Mouse (Mus musculus): ENCODE measurements around the gene Ctsz. TPM values are rescaled to one million over a fixed set of nuclear protein-coding genes. Genes with fewer than 3 reads are reported as not detected.
A peak's percentile ranks its signal among the peaks of the same experiment; 100 is the strongest.

Ctsz gene
- 53.9 and 59.9 TPM in 2 replicates for total RNA-seq (2014; rRNA removed)
- polyA plus RNA-seq (2015; fragmentation: Nextera tagmentation; extraction: Ambion mirVana) = 72.3 and 74.7 TPM in 2 replicates

- ATAC-seq (peak; percentile 79), DNase-seq (peak; percentile 36)
- Histone ChIP-seq H3K4me2 (ENCODE audit: low read depth) (peak within 1 kb of the TSS; percentile 83), H3K27ac (ENCODE audit: low read depth, low read length) (peak within 1 kb of the TSS; percentile 50; the same call in 1 of the 2 replicates), H3K36me3 (ENCODE audit: insufficient read depth) (no peaks in the 10 kb centered on the region), H3K4me3 (ENCODE audit: low read depth, low read length) (peak within 1 kb of the TSS; percentile 49), H3K27me3 (ENCODE audit: insufficient read depth, low read length) (no peaks in the 10 kb centered on the region), H3K4me1 (ENCODE audit: insufficient read depth) (peaks cover 12% of the 10 kb centered on the region), H3K9ac (peak within 1 kb of the TSS; percentile 68), H3K9me3 (ENCODE audit: low read length) (no peaks in the 10 kb centered on the region)
- TF ChIP-seq CTCF (IDR thresholded peaks at IDR 0.05; ENCODE audit: low read depth) = no peak
- 4% methylated on average over 38 of the region's 38 CpGs for WGBS
These were observed at the start of gene Ctsz for GRCm38 (mm10) chr2:174438737-174439449. Gene Ctsz (minus strand): TSS chr2:174439039.

GRCm38 (mm10) chr2:174487005-174487404 is 48.2 kb upstream of the Ctsz start:
- WGBS = 94% methylated on average over 5 of the region's 5 CpGs
- H3K4me1 ChIP-seq (ENCODE audit: insufficient read depth) = no peaks in the 10 kb centered on the region

GRCm38 (mm10) chr2:174478746-174479145 is 39.9 kb upstream of the Ctsz start:
- no peak overlapping the region for H3K4me2 ChIP-seq (ENCODE audit: low read depth)
- no peak overlapping the region for H3K27ac ChIP-seq (ENCODE audit: low read depth, low read length)
- H3K9ac ChIP-seq = no peak overlapping the region
- H3K4me3 ChIP-seq (ENCODE audit: low read depth, low read length) = no peak overlapping the region
- no peaks in the 10 kb centered on the region for H3K9me3 ChIP-seq (ENCODE audit: low read length)
- no peaks in the 10 kb centered on the region for H3K27me3 ChIP-seq (ENCODE audit: insufficient read depth, low read length)
- 74% methylated on average over 5 of the region's 5 CpGs for WGBS
- no peak for TF ChIP-seq CTCF (IDR thresholded peaks at IDR 0.05; ENCODE audit: low read depth)
- H3K4me1 ChIP-seq (ENCODE audit: insufficient read depth) = no peaks in the 10 kb centered on the region
- no peaks in the 10 kb centered on the region for H3K36me3 ChIP-seq (ENCODE audit: insufficient read depth)
- DNase-seq (no peak), ATAC-seq (no peak)

More at GRCm38 (mm10) chr2:174487005-174487404, 48.2 kb upstream of the Ctsz start:
- Histone ChIP-seq H3K9ac (no peak overlapping the region), H3K4me3 (ENCODE audit: low read depth, low read length) (no peak overlapping the region), H3K4me2 (ENCODE audit: low read depth) (no peak overlapping the region), H3K27me3 (ENCODE audit: insufficient read depth, low read length) (no peaks in the 10 kb centered on the region), H3K9me3 (ENCODE audit: low read length) (no peaks in the 10 kb centered on the region), H3K36me3 (ENCODE audit: insufficient read depth) (no peaks in the 10 kb centered on the region), H3K27ac (ENCODE audit: low read depth, low read length) (no peak overlapping the region)
- ATAC-seq (no peak), DNase-seq (no peak)
- TF ChIP-seq CTCF (IDR thresholded peaks at IDR 0.05; ENCODE audit: low read depth) = no peak

GRCm38 (mm10) chr2:174477543-174478319 is 38.9 kb upstream of the Ctsz start:
- no peaks in the 10 kb centered on the region for H3K9me3 ChIP-seq (ENCODE audit: low read length)
- no peak overlapping the region for H3K9ac ChIP-seq
- ATAC-seq = no peak
- no peaks in the 10 kb centered on the region for H3K4me1 ChIP-seq (ENCODE audit: insufficient read depth)
- H3K27me3 ChIP-seq (ENCODE audit: insufficient read depth, low read length) = no peaks in the 10 kb centered on the region
- no peak overlapping the region for H3K4me3 ChIP-seq (ENCODE audit: low read depth, low read length)
- DNase-seq = no peak
- H3K27ac ChIP-seq (ENCODE audit: low read depth, low read length) = no peak overlapping the region
- H3K36me3 ChIP-seq (ENCODE audit: insufficient read depth) = no peaks in the 10 kb centered on the region
- 75% methylated on average over 3 of the region's 3 CpGs for WGBS
- H3K4me2 ChIP-seq (ENCODE audit: low read depth) = no peak overlapping the region
- TF ChIP-seq CTCF (IDR thresholded peaks at IDR 0.05; ENCODE audit: low read depth) = no peak

- no peak overlapping the region for H3K27ac ChIP-seq (ENCODE audit: low read depth, low read length)
- peaks cover 2% of the 10 kb centered on the region; the same call in 1 of the 2 replicates for H3K36me3 ChIP-seq (ENCODE audit: insufficient read depth)
- no peaks in the 10 kb centered on the region for H3K4me1 ChIP-seq (ENCODE audit: insufficient read depth)
- H3K4me3 ChIP-seq (ENCODE audit: low read depth, low read length) = peak overlapping the region; percentile 66; the same call in 1 of the 2 replicates
- H3K9ac ChIP-seq = no peak overlapping the region
- DNase-seq = no peak
- 75% methylated on average over 5 of the region's 5 CpGs for WGBS
- ATAC-seq = no peak
- peak overlapping the region; percentile 67 for H3K4me2 ChIP-seq (ENCODE audit: low read depth)
- no peaks in the 10 kb centered on the region for H3K9me3 ChIP-seq (ENCODE audit: low read length)
- no peak for TF ChIP-seq CTCF (IDR thresholded peaks at IDR 0.05; ENCODE audit: low read depth)
- no peaks in the 10 kb centered on the region for H3K27me3 ChIP-seq (ENCODE audit: insufficient read depth, low read length)
These were observed 34.7 kb upstream of the Ctsz start for GRCm38 (mm10) chr2:174473550-174473927.

- H3K9me3 ChIP-seq (ENCODE audit: low read length) = no peaks in the 10 kb centered on the region
- H3K9ac ChIP-seq = peak within 1 kb of the TSS; percentile 61
- ATAC-seq (peak; percentile 99), DNase-seq (peak; percentile 99)
- H3K27ac ChIP-seq (ENCODE audit: low read depth, low read length) = 0 out of 2 replicates have a peak within 1 kb of the TSS, but pooled peaks have one; percentile 50
- WGBS = 4% methylated on average over 53 of the region's 53 CpGs
- peaks cover 6% of the 10 kb centered on the region; the same call in 1 of the 2 replicates for H3K36me3 ChIP-seq (ENCODE audit: insufficient read depth)
- H3K4me1 ChIP-seq (ENCODE audit: insufficient read depth) = no peaks in the 10 kb centered on the region
- H3K4me3 ChIP-seq (ENCODE audit: low read depth, low read length) = peak within 1 kb of the TSS; percentile 66
- TF ChIP-seq CTCF (IDR thresholded peaks at IDR 0.05; ENCODE audit: low read depth) = no peak
- H3K4me2 ChIP-seq (ENCODE audit: low read depth) = peak within 1 kb of the TSS; percentile 67
- H3K27me3 ChIP-seq (ENCODE audit: insufficient read depth, low read length) = no peaks in the 10 kb centered on the region
These were observed 34.1 kb upstream of the Ctsz start, which contains the start of gene Prelid3b for GRCm38 (mm10) chr2:174472818-174473549. Gene Prelid3b (minus strand): TSS chr2:174473081.
